Mouse (Mus musculus): ENCODE results near the gene Arhgef39. TPM values are rescaled to one million over a fixed set of nuclear protein-coding genes. Genes with fewer than 3 reads are reported as not detected.
A peak's percentile ranks its signal among the peaks of the same experiment; 100 is the strongest.
"Not testable (repeated sequence)": the region's sequence is repeated elsewhere in the genome, so short reads cannot be mapped to it uniquely, and the experiment has no call there.

The Arhgef39 gene
- polyA plus RNA-seq, 1 experiment from 2014 or later: 4.7 TPM

DNA sequence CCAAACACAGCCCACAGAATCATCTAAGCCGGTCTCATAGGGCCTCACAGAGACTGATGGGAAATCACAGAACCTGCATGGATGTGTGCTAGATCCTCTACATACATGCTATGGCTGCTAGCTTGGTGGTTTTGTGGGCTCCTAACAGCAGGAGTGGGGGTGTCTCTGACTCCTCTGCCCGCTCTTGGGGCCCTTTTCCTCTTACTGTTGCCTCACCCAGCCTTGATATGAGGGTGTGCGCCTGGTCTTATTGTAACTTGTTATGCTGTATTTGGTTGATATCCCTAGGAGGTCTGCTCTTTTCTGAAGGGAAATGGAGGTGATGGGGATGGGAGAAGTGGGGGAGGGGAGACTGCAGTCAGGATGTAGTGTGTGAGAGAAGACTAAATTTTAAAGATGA lies 9.9 kb downstream of the Arhgef39 start:
- no peaks in the 10 kb centered on the region for H3K36me3 ChIP-seq (replicated peaks; ENCODE audit: control insufficient read depth, insufficient read depth)
- H3K4me3 ChIP-seq (replicated peaks; ENCODE audit: low read length): no peak overlapping the region
- no peak overlapping the region for H3K9ac ChIP-seq
- H3K27ac ChIP-seq: no peak overlapping the region
- H3K9me3 ChIP-seq (ENCODE audit: control insufficient read depth, low read length): peaks cover 4% of the 10 kb centered on the region; the same call in 1 of the 2 replicates
- 93% methylated on average over 3 of the region's 3 CpGs for WGBS
- no peak for DNase-seq (ENCODE audit: low spot score)
- H3K4me1 ChIP-seq (replicated peaks; ENCODE audit: control insufficient read depth, insufficient read depth, low read length): peaks cover 11% of the 10 kb centered on the region
- H3K27me3 ChIP-seq (ENCODE audit: control insufficient read depth, insufficient read depth, low read length): no peaks in the 10 kb centered on the region
- no peak for ATAC-seq (ENCODE audit: low FRiP score)
- no peak overlapping the region for H3K4me2 ChIP-seq (replicated peaks)

- H3K4me3 ChIP-seq (replicated peaks; ENCODE audit: low read length); H3K27ac ChIP-seq: not testable (repeated sequence)
- 85% methylated on average over 5 of the region's 5 CpGs for WGBS
Measured at GRCm38 (mm10) chr4:43485666-43486065, 13.8 kb downstream of the Arhgef39 start.

GRCm38 (mm10) chr4:43483535-43484091 lies 15.9 kb downstream of the Arhgef39 start, which contains the start of gene Sit1:
Gene Sit1 (minus strand): TSS chr4:43483734.
- H3K4me2 ChIP-seq (replicated peaks): no peak within 1 kb of the TSS
- no peaks in the 10 kb centered on the region for H3K4me1 ChIP-seq (replicated peaks; ENCODE audit: control insufficient read depth, insufficient read depth, low read length)
- no peaks in the 10 kb centered on the region for H3K9me3 ChIP-seq (ENCODE audit: control insufficient read depth, low read length)
- H3K27me3 ChIP-seq (ENCODE audit: control insufficient read depth, insufficient read depth, low read length): no peaks in the 10 kb centered on the region
- 63% methylated on average over 12 of the region's 12 CpGs for WGBS
- H3K4me3 ChIP-seq (replicated peaks; ENCODE audit: low read length): no peak within 1 kb of the TSS
- no peak for ATAC-seq (ENCODE audit: low FRiP score)
- no peaks in the 10 kb centered on the region for H3K36me3 ChIP-seq (replicated peaks; ENCODE audit: control insufficient read depth, insufficient read depth)
- DNase-seq (ENCODE audit: low spot score): no peak
- H3K27ac ChIP-seq: no peak within 1 kb of the TSS
- no peak within 1 kb of the TSS for H3K9ac ChIP-seq

More at GRCm38 (mm10) chr4:43485666-43486065, 13.8 kb downstream of the Arhgef39 start:
- not testable (repeated sequence) for DNase-seq (ENCODE audit: low spot score); H3K27me3 ChIP-seq (ENCODE audit: control insufficient read depth, insufficient read depth, low read length); H3K4me2 ChIP-seq (replicated peaks); H3K36me3 ChIP-seq (replicated peaks; ENCODE audit: control insufficient read depth, insufficient read depth); H3K9me3 ChIP-seq (ENCODE audit: control insufficient read depth, low read length); H3K4me1 ChIP-seq (replicated peaks; ENCODE audit: control insufficient read depth, insufficient read depth, low read length); ATAC-seq (ENCODE audit: low FRiP score); H3K9ac ChIP-seq

- no peak overlapping the region for H3K27ac ChIP-seq
- H3K27me3 ChIP-seq (ENCODE audit: control insufficient read depth, insufficient read depth, low read length): no peaks in the 10 kb centered on the region
- no peaks in the 10 kb centered on the region for H3K9me3 ChIP-seq (ENCODE audit: control insufficient read depth, low read length)
- H3K4me2 ChIP-seq (replicated peaks): no peak overlapping the region
- no peak overlapping the region for H3K4me3 ChIP-seq (replicated peaks; ENCODE audit: low read length)
- H3K9ac ChIP-seq: no peak overlapping the region
- no peaks in the 10 kb centered on the region for H3K36me3 ChIP-seq (replicated peaks; ENCODE audit: control insufficient read depth, insufficient read depth)
- 74% methylated on average over 10 of the region's 10 CpGs for whole genome bisulfite sequencing
- ATAC-seq (ENCODE audit: low FRiP score): no peak
- 0 out of 2 replicates have a peak, but pooled peaks cover 6% of the 10 kb centered on the region for H3K4me1 ChIP-seq (replicated peaks; ENCODE audit: control insufficient read depth, insufficient read depth, low read length)
- no peak for DNase-seq (ENCODE audit: low spot score)
Measured at GRCm38 (mm10) chr4:43482591-43482990, 16.9 kb downstream of the Arhgef39 start.

DNA sequence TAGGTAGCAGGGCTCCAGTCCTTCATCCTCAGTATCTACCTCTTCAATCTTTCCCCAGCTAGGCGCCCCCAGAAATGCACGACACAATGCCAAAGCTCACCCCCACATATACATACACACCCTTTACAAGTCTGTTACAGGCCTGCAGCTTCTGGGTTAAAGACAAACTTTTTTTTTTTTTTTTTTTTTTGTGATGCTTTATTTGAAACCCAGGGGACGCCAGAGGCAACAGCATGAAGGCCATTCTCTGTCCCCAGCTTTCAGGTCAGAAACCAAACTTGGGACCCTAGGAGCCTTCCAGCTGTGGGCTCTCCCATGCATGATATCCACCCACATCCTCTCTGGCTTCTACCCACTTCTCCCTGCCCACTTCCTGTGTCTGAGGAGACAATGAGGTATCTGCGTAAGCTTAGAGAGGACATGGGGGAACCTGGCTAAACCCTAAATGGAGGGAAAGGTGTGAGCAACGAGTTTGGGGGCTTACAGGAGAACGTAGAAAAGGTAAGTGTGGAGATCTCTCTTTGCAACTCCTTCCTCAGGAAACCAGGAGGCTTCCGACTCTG lies 17.5 kb downstream of the Arhgef39 start:
- Histone ChIP-seq H3K9ac (no peak overlapping the region), H3K4me2 (replicated peaks) (no peak overlapping the region), H3K9me3 (ENCODE audit: control insufficient read depth, low read length) (no peaks in the 10 kb centered on the region), H3K36me3 (replicated peaks; ENCODE audit: control insufficient read depth, insufficient read depth) (no peaks in the 10 kb centered on the region), H3K27me3 (ENCODE audit: control insufficient read depth, insufficient read depth, low read length) (no peaks in the 10 kb centered on the region), H3K27ac (no peak overlapping the region), H3K4me1 (replicated peaks; ENCODE audit: control insufficient read depth, insufficient read depth, low read length) (0 out of 2 replicates have a peak, but pooled peaks cover 6% of the 10 kb centered on the region), H3K4me3 (replicated peaks; ENCODE audit: low read length) (no peak overlapping the region)
- WGBS: 76% methylated on average over 7 of the region's 7 CpGs
- ATAC-seq (ENCODE audit: low FRiP score) (no peak), DNase-seq (ENCODE audit: low spot score) (no peak)

DNA sequence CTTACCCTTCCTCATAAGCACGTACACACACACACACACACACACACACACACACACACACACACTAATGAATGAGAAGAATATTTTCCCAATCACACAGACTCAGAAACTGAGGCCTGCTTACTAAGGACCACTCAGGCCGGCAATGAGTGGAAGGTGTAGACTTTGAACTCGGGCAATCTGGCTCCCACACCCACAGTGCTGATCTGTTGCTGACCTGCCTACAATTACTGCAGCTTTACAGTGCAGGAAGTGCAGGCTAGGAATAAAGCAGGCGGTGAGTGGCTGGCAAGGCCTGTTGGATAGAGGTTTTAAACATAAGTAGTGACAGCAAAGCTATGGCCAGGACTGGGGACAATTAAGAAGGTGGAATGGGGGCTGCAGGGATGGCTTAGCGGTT lies 18.5 kb downstream of the Arhgef39 start:
- DNase-seq (ENCODE audit: low spot score) (no peak), ATAC-seq (ENCODE audit: low FRiP score) (no peak)
- H3K4me2 ChIP-seq (replicated peaks): no peak overlapping the region
- H3K27me3 ChIP-seq (ENCODE audit: control insufficient read depth, insufficient read depth, low read length): no peaks in the 10 kb centered on the region
- H3K4me1 ChIP-seq (replicated peaks; ENCODE audit: control insufficient read depth, insufficient read depth, low read length): 0 out of 2 replicates have a peak, but pooled peaks cover 6% of the 10 kb centered on the region
- 86% methylated on average over 5 of the region's 5 CpGs for WGBS
- H3K9ac ChIP-seq: no peak overlapping the region
- H3K36me3 ChIP-seq (replicated peaks; ENCODE audit: control insufficient read depth, insufficient read depth): no peaks in the 10 kb centered on the region
- H3K27ac ChIP-seq: no peak overlapping the region
- no peak overlapping the region for H3K4me3 ChIP-seq (replicated peaks; ENCODE audit: low read length)
- H3K9me3 ChIP-seq (ENCODE audit: control insufficient read depth, low read length): no peaks in the 10 kb centered on the region

DNA sequence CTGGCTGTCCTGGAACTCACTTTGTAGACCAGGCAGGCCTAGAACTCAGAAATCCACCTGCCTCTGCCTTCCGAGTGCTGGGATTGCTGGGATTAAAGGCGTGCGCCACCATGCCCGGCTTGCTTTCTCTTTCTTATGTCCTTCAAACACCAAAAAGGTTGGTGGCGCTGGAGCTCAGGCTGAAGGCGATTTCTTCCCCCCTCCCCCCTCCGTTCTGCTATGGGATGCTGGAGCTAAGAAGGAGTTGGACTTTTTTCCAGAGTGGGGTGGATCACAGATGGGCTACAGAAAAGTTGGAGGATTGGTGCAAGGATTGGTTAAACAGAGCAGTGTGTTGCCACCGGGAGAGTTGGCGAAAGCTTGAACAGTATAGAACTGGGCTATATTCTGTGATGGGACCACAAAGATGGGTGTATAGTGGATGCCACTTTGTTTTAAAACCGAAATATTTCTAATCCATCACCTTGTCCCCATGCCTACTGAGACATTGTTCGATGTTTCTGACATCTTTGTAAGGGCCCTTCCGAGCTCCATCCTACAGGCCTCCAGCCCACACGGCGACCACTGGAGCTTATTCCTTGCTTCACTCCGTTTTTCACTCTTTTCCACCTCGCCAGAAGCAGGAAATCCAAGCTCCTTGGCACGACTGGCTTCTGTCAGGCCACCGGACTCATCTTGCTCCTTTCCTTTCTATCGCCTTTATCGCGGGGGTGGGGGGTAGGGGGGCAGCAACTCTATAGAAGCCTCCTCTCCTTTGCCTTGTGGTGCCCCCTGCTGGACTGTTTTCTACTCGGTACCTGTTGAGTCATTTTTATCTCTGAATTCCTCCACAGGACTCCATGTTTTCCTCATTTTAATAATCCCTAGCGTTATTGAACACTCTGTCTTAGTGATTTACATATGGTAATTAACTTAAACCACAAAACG lies 20.3 kb downstream of the Arhgef39 start:
- H3K4me3 ChIP-seq (replicated peaks; ENCODE audit: low read length): no peak overlapping the region; the same call in 1 of the 2 replicates
- ATAC-seq (ENCODE audit: low FRiP score): no peak
- no peaks in the 10 kb centered on the region for H3K36me3 ChIP-seq (replicated peaks; ENCODE audit: control insufficient read depth, insufficient read depth)
- H3K9ac ChIP-seq: no peak overlapping the region
- H3K27me3 ChIP-seq (ENCODE audit: control insufficient read depth, insufficient read depth, low read length): no peaks in the 10 kb centered on the region
- no peak for DNase-seq (ENCODE audit: low spot score)
- H3K4me2 ChIP-seq (replicated peaks): no peak overlapping the region
- WGBS: 51% methylated on average over 24 of the region's 24 CpGs
- H3K9me3 ChIP-seq (ENCODE audit: control insufficient read depth, low read length): no peaks in the 10 kb centered on the region
- H3K4me1 ChIP-seq (replicated peaks; ENCODE audit: control insufficient read depth, insufficient read depth, low read length): 0 out of 2 replicates have a peak, but pooled peaks cover 6% of the 10 kb centered on the region
- H3K27ac ChIP-seq: no peak overlapping the region

DNA sequence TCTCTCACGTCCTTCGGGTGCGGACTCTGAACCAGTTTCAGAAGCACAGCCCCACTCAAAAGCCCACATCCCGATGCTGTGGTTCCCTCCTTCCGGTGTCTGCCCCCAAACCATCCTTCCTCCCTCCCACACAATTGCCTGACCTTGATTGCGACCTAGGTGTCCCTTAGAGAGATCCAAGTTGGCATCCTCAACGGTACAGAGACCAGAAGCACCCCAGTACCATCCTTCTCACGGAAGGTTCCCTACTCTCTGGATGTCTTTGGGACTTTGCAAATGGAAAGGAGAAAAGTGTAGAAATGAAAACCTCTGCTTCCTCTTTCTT lies 21.0 kb downstream of the Arhgef39 start:
- H3K4me2 ChIP-seq (replicated peaks): peak overlapping the region; percentile 51
- H3K36me3 ChIP-seq (replicated peaks; ENCODE audit: control insufficient read depth, insufficient read depth): no peaks in the 10 kb centered on the region
- 0 out of 2 replicates have a peak overlapping the region, but pooled peaks have one; percentile 20 for H3K9ac ChIP-seq
- ATAC-seq (ENCODE audit: low FRiP score): no peak; the same call in 1 of the 2 replicates
- WGBS: 53% methylated on average over 8 of the region's 8 CpGs
- H3K27me3 ChIP-seq (ENCODE audit: control insufficient read depth, insufficient read depth, low read length): no peaks in the 10 kb centered on the region
- H3K4me1 ChIP-seq (replicated peaks; ENCODE audit: control insufficient read depth, insufficient read depth, low read length): 0 out of 2 replicates have a peak, but pooled peaks cover 6% of the 10 kb centered on the region
- peak overlapping the region; percentile 24 for H3K4me3 ChIP-seq (replicated peaks; ENCODE audit: low read length)
- no peaks in the 10 kb centered on the region for H3K9me3 ChIP-seq (ENCODE audit: control insufficient read depth, low read length)
- peak overlapping the region; percentile 41; the same call in 1 of the 2 replicates for H3K27ac ChIP-seq
- DNase-seq (ENCODE audit: low spot score): no peak
